Mouse (Mus musculus): Measurements from ENCODE around the gene Gm3252.
"Not testable (repeated sequence)": the region's sequence is repeated elsewhere in the genome, so short reads cannot be mapped to it uniquely, and the experiment has no call there.

The Gm3252 gene

GRCm38 (mm10) chr14:4726038-4726880 lies at the start of gene Gm3252:
Gene Gm3252, plus strand, starts transcription at chr14:4726775.
- DNase-seq (ENCODE audit: low read depth, low spot score): not testable (repeated sequence)

DNA sequence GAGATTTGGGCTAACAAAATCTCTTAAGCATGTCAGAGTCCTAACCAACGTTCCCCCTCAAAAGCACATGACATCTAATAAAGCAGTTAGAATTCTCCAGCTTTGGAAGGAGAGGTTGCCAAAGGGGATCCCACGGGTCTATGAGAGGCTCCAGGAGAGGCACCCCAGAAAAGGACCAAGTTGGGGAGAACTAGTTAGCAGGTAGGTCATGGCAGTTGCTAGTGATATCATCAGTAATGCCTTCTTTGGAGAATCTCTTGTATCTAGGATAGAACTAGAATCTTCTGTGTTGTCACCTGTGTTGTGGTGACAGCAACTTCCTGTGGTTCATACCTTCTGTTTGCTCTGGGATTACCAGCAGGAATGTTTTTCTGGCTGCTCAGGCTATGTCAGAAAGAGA lies 17.6 kb upstream of the Gm3252 start, which contains the start of gene Gm7876:
Gm7876 (plus strand) TSS at position 301 of the 400 bp plus-strand sequence.
- DNase-seq (ENCODE audit: low read depth, low spot score): not testable (repeated sequence)

DNA sequence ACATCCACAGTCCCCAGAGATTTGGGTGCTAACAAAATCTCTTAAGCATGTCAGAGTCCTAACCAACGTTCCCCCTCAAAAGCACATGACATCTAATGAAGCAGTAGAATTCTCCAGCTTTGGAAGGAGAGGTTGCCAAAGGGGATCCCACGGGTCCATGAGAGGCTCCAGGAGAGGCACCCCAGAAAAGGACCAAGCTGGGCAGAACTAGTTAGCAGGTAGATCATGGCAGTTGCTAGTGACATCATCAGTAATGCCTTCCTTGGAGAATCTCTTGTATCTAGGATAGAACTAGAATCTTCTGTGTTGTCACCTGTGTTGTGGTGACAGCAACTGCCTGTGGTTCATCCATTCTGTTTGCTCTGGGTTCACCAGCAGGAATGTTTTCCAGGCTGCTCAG lies 49.5 kb downstream of the Gm3252 start, which contains the start of gene Gm9602:
Gm9602 (plus strand) TSS at position 301 of the 400 bp plus-strand sequence.
- DNase-seq (ENCODE audit: low read depth, low spot score): not testable (repeated sequence)
